Mouse (Mus musculus) brain, embryonic 14.5 days (tissue): ENCODE data around the gene Pcyt1a.

Experiments
- CTCF ChIP-seq: fragments of 200-500 bp; IDR thresholded peaks from 2 replicates; pipeline ENCODE4 v1.5.1; 2012; ENCODE audit warnings: inconsistent platforms, mild to moderate bottlenecking, moderate library complexity, borderline replicate concordance; ENCODE audit not compliant: insufficient read depth, insufficient read length; ENCODE audit errors: extremely low read depth
- POLR2A ChIP-seq: fragments of 200-500 bp; IDR thresholded peaks from 2 replicates; pipeline ENCODE4 v1.6.1; 2012; ENCODE audit warnings: mild to moderate bottlenecking, inconsistent platforms, borderline replicate concordance; ENCODE audit not compliant: poor library complexity, insufficient read depth, insufficient read length, severe bottlenecking; ENCODE audit errors: extremely low read depth

DNA sequence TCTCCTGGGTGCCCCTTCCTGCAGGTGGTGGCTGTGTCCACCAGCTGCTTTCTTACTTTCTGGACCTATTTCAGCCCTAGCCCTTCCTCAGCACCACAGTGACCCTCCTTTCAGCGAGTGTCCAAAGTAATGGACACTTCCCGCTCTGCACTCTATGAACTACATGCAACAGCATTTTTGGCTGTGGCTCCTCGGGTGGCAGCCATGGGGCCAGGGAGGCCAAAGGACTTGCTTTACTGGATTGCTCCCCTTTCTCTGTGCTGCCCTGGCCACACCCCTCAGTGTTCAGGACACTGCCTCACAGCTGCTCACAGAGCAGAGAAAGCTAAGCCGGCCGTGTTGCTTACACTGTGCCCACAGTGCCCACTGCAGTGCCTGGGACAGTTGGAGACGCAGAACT lies 72.9 kb downstream of the Pcyt1a start:
- TF ChIP-seq POLR2A (no peak), CTCF (no peak)
